Mouse (Mus musculus): ENCODE data around the gene Olfr1270. TPM values are rescaled to one million over a fixed set of nuclear protein-coding genes. Genes with fewer than 3 reads are reported as not detected.

The Olfr1270 gene
- not detected in 2 replicates for polyA plus RNA-seq (2021; fragmentation: Nextera tagmentation)
- long read RNA-seq, experiment 1, result 0 reads
- long read RNA-seq, experiment 2, result 0 reads

GRCm38 (mm10) chr2:90152991-90153390, at the start of gene Olfr1270:
Gene Olfr1270 (minus strand): TSS chr2:90153091.

GRCm38 (mm10) chr2:90142196-90142595, 10.7 kb downstream of the Olfr1270 start, which contains the start of gene Olfr32:
Gene Olfr32 (minus strand): TSS chr2:90142296.

GRCm38 (mm10) chr2:90121312-90121711, 31.6 kb downstream of the Olfr1270 start, which contains the start of gene Olfr1269:
Gene Olfr1269 (minus strand): TSS chr2:90121412.

Other genes with a start within 250 kb of the Olfr1270 start
- 0.01 TPM in 1 of 2 replicates, not detected in the other for gene Olfr1258, start 225.8 kb downstream of the Olfr1270 start, polyA plus RNA-seq (2021; fragmentation: Nextera tagmentation)
- gene Olfr1259, start 204.4 kb downstream of the Olfr1270 start, polyA plus RNA-seq (2021; fragmentation: Nextera tagmentation), result not detected in 2 replicates
- not detected in 2 replicates for gene Olfr1260, start 178.8 kb downstream of the Olfr1270 start, polyA plus RNA-seq (2021; fragmentation: Nextera tagmentation)
- gene Olfr1261, start 161.9 kb downstream of the Olfr1270 start, polyA plus RNA-seq (2021; fragmentation: Nextera tagmentation), result not detected in 2 replicates
- not detected in 2 replicates for gene Olfr1262, start 152.9 kb downstream of the Olfr1270 start, polyA plus RNA-seq (2021; fragmentation: Nextera tagmentation)
- not detected in 2 replicates for gene Olfr1263, start 141.0 kb downstream of the Olfr1270 start, polyA plus RNA-seq (2021; fragmentation: Nextera tagmentation)
- not detected in 2 replicates for gene Olfr1264, start 127.5 kb downstream of the Olfr1270 start, polyA plus RNA-seq (2021; fragmentation: Nextera tagmentation)
- not detected in 2 replicates for gene Olfr1265, start 117.8 kb downstream of the Olfr1270 start, polyA plus RNA-seq (2021; fragmentation: Nextera tagmentation)
- gene Olfr140, start 89.5 kb downstream of the Olfr1270 start, polyA plus RNA-seq (2021; fragmentation: Nextera tagmentation), result not detected in 2 replicates
- gene Olfr1269, start 31.7 kb downstream of the Olfr1270 start, polyA plus RNA-seq (2021; fragmentation: Nextera tagmentation), result not detected in 2 replicates
- gene Olfr32, start 10.8 kb downstream of the Olfr1270 start, polyA plus RNA-seq (2021; fragmentation: Nextera tagmentation), result not detected in 2 replicates
- not detected in 2 replicates for gene Olfr1506, start 71.4 kb upstream of the Olfr1270 start, polyA plus RNA-seq (2021; fragmentation: Nextera tagmentation)
- gene Olfr142, start 104.5 kb upstream of the Olfr1270 start, polyA plus RNA-seq (2021; fragmentation: Nextera tagmentation), result not detected in 2 replicates
- not detected in 2 replicates for gene Olfr1271, start 117.9 kb upstream of the Olfr1270 start, polyA plus RNA-seq (2021; fragmentation: Nextera tagmentation)
- not detected in 2 replicates for gene Olfr1272, start 139.8 kb upstream of the Olfr1270 start, polyA plus RNA-seq (2021; fragmentation: Nextera tagmentation)
- not detected in 2 replicates for gene Gm13769, start 169.1 kb upstream of the Olfr1270 start, polyA plus RNA-seq (2021; fragmentation: Nextera tagmentation)
- not detected in 2 replicates for gene Olfr1274-ps, start 245.6 kb upstream of the Olfr1270 start, polyA plus RNA-seq (2021; fragmentation: Nextera tagmentation)

Data from left cerebral cortex, adult 6 months (tissue).